Mouse (Mus musculus): ENCODE results near the gene Ccdc114.
"Not testable (repeated sequence)": the region's sequence is repeated elsewhere in the genome, so short reads cannot be mapped to it uniquely, and the experiment has no call there.

Ccdc114 gene

DNA sequence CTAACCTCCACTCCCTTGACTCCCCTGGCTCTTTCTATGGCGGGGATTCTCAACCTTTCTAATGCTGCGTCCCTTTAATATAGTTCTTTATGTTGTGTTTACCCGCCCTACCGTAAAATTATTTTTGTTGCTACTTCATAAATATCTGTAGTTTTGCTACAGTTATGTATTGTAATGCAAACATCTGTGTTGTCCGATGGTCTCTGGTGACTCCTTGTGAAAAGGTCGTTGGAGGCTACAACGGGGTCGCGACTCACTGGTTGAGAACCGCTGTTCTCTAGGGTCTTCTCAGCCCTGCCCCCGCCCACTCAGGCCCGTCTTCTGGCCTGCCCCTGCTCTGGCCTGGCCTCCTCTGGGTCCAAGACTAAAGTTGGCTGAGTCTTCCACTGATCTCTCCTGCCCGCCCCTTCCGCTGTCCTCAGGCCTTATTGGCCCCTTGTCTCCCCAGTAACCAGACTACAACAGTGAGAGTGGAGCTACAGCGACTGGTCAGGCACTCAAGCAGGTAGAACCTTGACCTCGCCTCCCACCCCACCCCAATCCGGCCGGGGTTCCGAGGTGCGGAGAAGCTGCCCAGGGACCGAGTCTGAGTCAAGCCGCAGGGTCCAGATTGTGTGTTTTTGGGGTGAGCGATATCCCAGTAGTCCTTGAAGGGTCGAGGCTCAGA lies at the start of gene Ccdc114:
Gene Ccdc114, plus strand, starts transcription at position 311 of the 667 bp plus-strand sequence.
- DNase-seq (ENCODE audit: low read depth), result no peak

DNA sequence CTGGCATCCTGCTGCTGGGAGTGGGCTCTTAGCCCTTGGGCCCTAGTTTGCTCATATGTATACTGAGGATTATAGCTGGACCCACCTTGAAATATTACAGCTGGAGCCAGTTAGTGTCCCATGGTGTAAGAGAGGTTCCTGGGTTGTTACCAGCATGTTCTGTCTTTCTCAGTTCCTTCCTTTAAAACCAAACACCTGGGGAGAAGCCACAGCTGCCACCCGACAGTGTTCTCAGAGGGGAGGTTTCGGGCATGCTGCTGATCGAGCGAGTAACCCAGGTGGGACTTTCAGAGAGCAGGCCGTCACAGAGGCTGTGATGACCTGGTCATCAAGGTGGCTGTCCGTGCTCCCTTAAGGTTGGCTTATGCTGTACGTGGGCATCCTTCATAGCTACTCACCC lies 47.0 kb upstream of the Ccdc114 start:
- DNase-seq (ENCODE audit: low read depth), result no peak

DNA sequence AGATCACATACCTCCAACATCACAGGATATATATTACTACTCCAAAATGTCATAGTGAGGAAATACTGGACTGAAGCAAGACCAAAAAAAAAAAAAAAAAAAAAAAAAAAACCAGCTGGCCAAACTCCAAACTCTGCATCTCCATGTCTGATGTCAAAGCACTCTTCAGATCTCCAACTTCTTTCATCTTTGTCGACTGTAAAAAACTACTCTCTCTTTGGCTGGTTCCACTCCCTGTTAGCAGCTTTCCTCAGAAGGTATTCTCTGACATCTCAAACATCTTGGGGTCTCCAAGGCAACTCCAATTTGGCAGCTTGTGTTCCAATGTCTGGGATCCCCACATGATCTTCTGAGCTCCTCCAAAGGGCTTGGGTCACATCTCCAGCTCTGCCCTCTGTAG lies 45.6 kb upstream of the Ccdc114 start, which contains the start of gene Grin2d:
Gene Grin2d, minus strand, starts transcription at position 101 of the 400 bp plus-strand sequence.
- DNase-seq (ENCODE audit: low read depth), result not testable (repeated sequence)

GRCm38 (mm10) chr7:45880531-45880930 lies 43.3 kb upstream of the Ccdc114 start:
- no peak for DNase-seq (ENCODE audit: low read depth)

GRCm38 (mm10) chr7:45881011-45881410 lies 42.9 kb upstream of the Ccdc114 start:
- no peak for DNase-seq (ENCODE audit: low read depth)

DNA sequence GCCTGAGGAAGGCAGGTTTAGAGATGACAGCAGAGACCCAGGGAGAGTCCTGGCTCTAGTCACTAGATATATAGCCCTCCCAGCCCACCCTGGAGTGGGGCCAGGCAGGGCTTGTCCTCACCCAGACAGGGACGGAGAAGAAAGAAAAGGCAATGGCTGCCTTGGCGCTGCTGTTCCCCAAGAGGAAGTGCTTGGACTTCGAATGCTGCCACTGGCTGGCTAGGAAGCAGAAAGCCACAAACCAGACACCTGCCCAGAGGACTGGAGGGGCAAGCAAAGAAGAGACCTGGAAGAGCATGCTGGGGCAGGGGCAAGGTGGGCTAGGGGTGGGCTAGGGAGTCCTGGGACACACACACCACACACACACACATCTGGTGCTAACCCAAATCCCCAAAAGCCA lies 36.6 kb upstream of the Ccdc114 start:
- no peak for DNase-seq (ENCODE audit: low read depth)

GRCm38 (mm10) chr7:45892651-45893050 lies 31.2 kb upstream of the Ccdc114 start:
- no peak for DNase-seq (ENCODE audit: low read depth)

- DNase-seq (ENCODE audit: low read depth), result peak; percentile 28
These were observed 27.8 kb upstream of the Ccdc114 start for GRCm38 (mm10) chr7:45895931-45896516.

DNA sequence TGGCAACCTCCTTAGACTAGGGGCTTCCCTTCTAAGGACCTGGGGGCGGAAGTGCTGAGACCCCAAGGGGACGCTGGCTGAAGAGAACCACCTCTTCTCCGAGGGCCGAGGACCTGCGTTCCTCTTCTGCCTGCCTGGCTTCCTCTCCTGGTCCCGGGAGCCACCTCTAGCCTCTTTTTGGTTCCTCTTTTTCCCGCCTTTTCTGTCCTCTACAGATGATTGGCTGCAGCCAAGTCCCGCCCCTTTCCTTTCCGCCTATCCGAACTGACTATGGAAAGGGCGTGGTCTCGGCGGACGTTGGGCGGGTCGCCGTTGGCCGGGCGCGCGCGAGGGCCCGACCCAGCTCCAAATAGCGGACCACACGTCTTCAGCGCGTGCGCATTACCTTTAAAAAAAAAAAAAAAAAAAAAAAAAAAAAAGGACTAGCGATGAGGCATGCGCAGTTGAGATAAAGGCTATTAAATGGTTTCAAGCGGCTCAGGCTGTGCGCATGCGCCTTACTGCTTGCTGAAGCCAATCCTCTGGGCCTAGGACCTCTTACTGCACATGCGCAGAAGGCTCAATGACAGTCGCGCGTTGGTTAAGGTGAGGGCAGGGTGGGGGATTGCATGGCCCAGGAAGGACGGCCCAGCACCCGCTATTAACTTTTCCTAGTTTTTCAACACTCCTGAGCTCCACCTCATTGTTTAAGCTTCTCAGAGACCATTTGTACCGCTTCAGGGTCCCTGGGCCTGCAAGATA lies 27.2 kb upstream of the Ccdc114 start, which contains the start of the genes Syngr4 and Tmem143:
Gene Syngr4, minus strand, starts transcription at position 198 of the 741 bp plus-strand sequence.
Gene Tmem143, plus strand, starts transcription at position 425 of the 741 bp plus-strand sequence.
- DNase-seq (ENCODE audit: low read depth), result peak; percentile 98

GRCm38 (mm10) chr7:45897258-45897757 lies 26.6 kb upstream of the Ccdc114 start:
- peak; percentile 70 for DNase-seq (ENCODE audit: low read depth)

DNA sequence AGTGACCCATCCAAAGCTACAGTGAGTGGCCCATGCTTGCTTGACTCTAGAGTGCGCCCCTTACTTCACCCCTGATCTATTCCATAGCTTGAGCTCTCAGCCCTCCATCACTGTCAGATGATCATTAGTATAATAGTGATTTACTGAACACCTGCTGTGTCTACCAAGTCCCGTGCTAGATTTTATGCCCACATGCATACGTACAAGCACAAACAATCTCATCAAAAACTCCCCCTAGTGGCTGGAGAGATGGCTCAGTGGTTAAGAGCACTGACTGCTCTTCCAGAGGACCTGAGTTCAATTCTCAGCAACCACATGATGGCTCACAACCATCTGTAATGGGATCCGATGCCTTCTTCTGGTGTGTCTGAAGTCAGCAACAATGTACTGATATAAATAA lies 25.7 kb upstream of the Ccdc114 start:
- DNase-seq (ENCODE audit: low read depth), result peak; percentile 85

DNA sequence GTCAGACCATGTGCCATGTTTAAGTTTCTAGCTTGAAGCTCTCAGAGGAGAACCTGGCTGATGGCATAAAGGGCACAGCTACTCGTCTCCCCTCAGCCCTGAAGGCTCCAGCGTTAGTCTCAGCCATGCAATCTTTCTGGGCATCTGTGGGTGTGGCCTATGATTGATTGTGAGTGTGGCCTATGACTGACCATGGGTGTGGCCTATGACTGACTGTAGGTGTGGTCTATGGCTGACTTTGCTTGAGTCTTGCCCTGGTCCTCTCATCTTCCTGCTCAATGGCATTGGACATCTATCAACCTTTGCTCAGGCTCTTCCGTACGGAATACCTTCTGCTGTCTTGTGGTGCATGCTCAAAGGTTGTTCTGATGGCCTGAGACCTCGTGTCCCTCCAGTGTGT lies 22.3 kb upstream of the Ccdc114 start:
- no peak for DNase-seq (ENCODE audit: low read depth)

DNA sequence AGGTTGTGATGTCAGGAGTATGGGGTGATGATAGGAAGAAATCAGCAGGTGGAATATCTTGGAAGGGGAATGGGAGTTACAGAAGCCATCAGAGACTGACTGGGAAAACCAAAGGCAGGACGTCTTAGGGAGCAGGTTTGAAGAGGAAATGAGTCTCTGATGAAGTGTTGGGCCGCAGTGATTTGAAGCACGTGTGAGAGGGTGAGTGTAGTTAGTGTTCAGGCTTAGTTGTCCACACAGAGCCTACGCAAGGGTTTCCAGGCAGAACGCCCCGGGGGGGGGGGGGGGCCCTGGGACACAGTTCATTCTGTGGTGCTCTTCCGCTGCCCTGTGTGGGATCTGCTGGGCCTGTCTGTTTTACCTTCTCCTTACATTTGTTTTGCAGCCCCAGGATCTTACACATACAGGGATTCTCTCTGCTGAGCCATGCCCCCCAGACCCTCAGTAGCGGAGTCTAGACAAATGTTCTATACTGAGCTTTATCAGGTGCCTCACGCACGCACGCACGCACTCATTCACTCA lies 21.3 kb upstream of the Ccdc114 start:
- no peak for DNase-seq (ENCODE audit: low read depth)

GRCm38 (mm10) chr7:45906622-45907021 lies 17.2 kb upstream of the Ccdc114 start:
- DNase-seq (ENCODE audit: low read depth), result no peak

DNA sequence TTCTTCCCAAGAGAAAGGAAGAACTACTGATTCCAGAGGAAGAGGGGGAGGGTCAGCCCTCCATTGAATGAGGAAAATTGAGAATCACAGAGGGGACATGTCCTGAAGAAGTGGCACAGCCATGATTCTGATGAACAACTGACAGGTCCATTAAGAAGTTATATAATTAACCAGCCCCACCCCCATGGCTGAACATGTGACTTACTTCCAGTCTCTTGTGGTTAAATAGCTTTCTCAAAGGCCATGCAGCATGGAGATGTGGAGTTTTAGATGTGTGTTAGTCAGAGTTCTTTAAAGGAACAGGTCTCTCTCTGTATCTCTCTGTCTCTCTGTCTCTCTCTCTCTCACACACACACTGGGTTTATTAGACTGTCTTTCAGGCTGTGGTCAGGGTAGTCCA lies 15.5 kb upstream of the Ccdc114 start:
- no peak for DNase-seq (ENCODE audit: low read depth)

GRCm38 (mm10) chr7:45909145-45909544 lies 14.7 kb upstream of the Ccdc114 start:
- no peak for DNase-seq (ENCODE audit: low read depth)

DNA sequence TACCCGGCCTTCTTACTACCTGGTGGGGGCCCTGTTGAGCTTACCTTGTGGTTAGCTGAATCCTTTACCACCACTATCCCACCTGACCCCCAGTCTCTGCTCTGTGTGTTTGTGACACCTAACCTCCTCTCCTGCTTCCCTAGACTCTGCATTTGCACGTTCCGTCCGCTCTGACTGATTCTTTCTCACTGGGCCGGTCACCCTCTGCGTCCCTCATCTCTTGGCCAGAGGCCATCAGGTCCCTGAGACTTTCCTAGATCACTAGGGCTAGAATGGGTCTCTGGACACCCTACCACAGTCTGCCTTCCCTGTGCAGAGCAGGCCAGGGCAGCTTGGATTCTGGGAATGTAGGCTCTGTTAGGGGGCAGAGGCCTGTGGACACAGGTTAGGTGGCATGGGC lies 9.8 kb upstream of the Ccdc114 start:
- no peak for DNase-seq (ENCODE audit: low read depth)

DNA sequence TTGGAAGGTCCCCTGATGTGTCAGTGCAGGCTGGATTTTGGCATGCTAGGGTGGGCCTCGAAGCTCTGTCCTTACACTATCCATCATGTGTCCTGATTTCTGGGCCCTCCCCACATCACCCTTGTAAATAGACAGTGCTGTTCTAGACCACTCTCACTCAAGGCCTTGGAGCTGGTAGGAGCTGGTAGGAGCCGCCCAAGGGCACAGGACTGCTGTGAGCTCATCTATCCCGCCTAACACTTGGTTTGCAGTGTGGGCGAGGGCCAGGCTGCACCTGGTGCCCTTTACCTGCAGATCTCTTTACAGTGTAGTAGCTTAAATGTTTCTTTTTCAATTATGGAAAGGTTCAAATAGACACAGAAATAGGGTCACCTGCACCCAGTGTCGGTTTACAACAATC lies 8.9 kb upstream of the Ccdc114 start:
- DNase-seq (ENCODE audit: low read depth), result no peak

GRCm38 (mm10) chr7:45916056-45917003 lies 7.5 kb upstream of the Ccdc114 start:
- DNase-seq (ENCODE audit: low read depth), result peak; percentile 86

- no peak for DNase-seq (ENCODE audit: low read depth)
These were observed 6.7 kb upstream of the Ccdc114 start for GRCm38 (mm10) chr7:45917004-45917704.

DNA sequence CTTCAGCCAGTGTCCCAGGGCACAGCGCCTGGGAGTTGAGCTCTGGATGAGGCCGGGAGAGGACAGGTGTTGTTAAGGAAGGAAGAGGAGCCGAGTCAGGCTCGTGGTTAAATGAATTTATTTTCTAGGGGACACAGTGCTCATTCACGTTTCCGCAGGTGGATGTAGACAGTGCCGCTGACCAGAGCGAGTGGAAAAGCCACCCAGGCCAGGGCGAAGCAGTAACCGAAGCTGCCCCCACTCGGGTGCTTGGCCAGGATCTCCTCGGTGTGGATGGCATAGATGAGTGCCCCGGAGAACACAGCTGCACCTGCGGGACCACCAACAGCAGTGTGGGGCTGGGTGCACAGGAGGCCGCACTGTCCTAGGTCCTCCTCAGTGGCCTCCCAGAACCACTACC lies 5.9 kb upstream of the Ccdc114 start:
- DNase-seq (ENCODE audit: low read depth), result no peak

Data from naive thymus-derived CD4-positive, alpha-beta T cell, adult 2 months (primary cell).